Mouse (Mus musculus) thymus, postnatal 4 days (tissue): ENCODE data around the gene Lonp2.

Experiments
- DNase-seq: peaks from one replicate; pipeline ENCODE4 v3.0.0; 2021

Lonp2 gene

GRCm38 (mm10) chr8:86758651-86759050 is 134.8 kb downstream of the Lonp2 start:
- no peak for DNase-seq

GRCm38 (mm10) chr8:86759090-86759491 is 135.2 kb downstream of the Lonp2 start:
- DNase-seq: no peak

- DNase-seq: no peak
Observed at GRCm38 (mm10) chr8:86760746-86761145, 136.9 kb downstream of the Lonp2 start.

GRCm38 (mm10) chr8:86762806-86763205 is 139.0 kb downstream of the Lonp2 start:
- no peak for DNase-seq

GRCm38 (mm10) chr8:86765155-86765554 is 141.3 kb downstream of the Lonp2 start:
- peak; percentile 25 for DNase-seq

- DNase-seq: no peak
Observed at GRCm38 (mm10) chr8:86765669-86766068, 141.8 kb downstream of the Lonp2 start.

- DNase-seq: no peak
Observed at GRCm38 (mm10) chr8:86766548-86767211, 142.8 kb downstream of the Lonp2 start.

- no peak for DNase-seq
Observed at GRCm38 (mm10) chr8:86768499-86768898, 144.7 kb downstream of the Lonp2 start.

GRCm38 (mm10) chr8:86769945-86770715 is 146.3 kb downstream of the Lonp2 start:
- no peak for DNase-seq
